Mouse (Mus musculus) natural killer cell, adult 2 months (primary cell): Measurements from ENCODE around the gene Olfr497.

Experiments used
- DNase-seq, 2 experiments: peaks; one replicate each; pipeline ENCODE4 v3.0.0; 2022; ENCODE audit warnings: low spot score in 2 of 2

Olfr497 gene

DNA sequence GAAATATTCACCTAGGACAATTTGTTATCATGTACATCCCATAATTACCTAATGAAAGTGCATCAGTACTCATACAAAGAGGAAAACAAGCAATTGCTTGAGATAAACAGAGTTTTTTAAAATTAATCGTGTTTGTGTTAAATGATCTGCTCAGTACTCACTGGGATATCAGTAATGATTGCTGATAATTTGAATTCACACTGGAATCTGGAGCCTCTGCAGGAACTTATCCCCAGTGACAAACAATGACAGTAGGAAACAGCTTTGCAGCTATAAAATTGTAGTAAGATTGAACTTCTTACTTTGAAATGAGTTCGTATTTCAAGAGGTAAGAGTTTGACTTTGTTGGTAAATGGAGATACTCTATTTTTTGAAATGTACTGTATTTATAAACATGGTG, at the start of gene Olfr497:
Olfr497 (plus strand) TSS at position 301 of the 400 bp plus-strand sequence.
- no peak for DNase-seq

DNA sequence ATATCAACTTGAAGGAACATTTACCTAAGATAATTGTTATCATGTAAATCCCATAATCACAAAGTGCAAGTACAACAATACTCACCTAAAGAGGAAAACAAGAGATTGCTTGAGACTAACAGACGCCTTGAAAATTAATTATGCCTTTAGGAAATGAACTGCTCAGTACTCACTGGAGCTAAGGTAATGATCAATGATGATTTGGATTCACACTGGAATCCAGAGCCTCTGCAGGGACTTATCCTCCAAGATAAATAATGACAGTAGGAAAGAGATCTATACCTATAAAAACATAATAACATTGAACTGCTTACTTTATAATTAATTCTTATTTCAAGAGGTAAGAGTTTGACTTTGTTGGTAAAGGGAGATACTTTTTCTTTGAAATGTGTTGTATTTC, 27.4 kb upstream of the Olfr497 start, which contains the start of gene Olfr495:
Olfr495 (plus strand) TSS at position 301 of the 400 bp plus-strand sequence.
- DNase-seq = no peak

DNA sequence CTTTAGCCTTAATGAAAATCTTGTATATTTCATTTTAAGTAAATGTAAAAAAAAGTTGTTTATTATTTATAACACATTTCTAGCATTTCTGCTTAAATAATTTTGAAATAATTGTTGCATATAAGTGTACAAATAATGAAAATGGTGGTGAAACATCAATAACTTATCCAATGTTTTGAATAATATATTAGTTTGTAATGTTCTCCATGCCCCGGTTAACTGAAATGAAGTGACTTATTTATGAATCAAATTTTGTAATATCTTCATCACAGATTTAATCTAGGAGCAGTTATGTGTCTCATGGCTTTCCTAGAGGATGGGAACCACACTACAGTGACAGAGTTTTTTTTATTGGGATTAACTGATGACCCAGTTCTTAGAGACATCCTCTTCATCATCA, 44.8 kb downstream of the Olfr497 start, which contains the start of gene Olfr498:
Olfr498 (plus strand) TSS at position 301 of the 400 bp plus-strand sequence.
- no peak for DNase-seq
